Mouse (Mus musculus) olfactory bulb, adult 2 months (tissue): ENCODE data around the gene Gm10097.

Experiments used
- CTCF ChIP-seq: fragments of 200-500 bp; IDR thresholded peaks from 2 replicates; pipeline ENCODE4 v1.5.1; 2012; ENCODE audit warnings: low read depth, mild to moderate bottlenecking, low read length, moderate library complexity; ENCODE audit not compliant: insufficient read depth
- POLR2A ChIP-seq: fragments of 200-500 bp; IDR thresholded peaks from 2 replicates; pipeline ENCODE4 v1.6.1; 2012; ENCODE audit warnings: mild to moderate bottlenecking, low read depth, low read length, moderate library complexity; ENCODE audit not compliant: insufficient read depth

GRCm38 (mm10) chr10:5059983-5060382, 9.0 kb upstream of the Gm10097 start:
- TF ChIP-seq CTCF, result no peak
- no peak for TF ChIP-seq POLR2A
